Mouse (Mus musculus) CH12.LX (cell line): ENCODE data around the gene Calhm3. TPM values are rescaled to one million over a fixed set of nuclear protein-coding genes. Genes with fewer than 3 reads are reported as not detected.

Experiments used
- DNase-seq: peaks from one replicate; pipeline ENCODE4 v3.0.0-alpha.2; 2013; ENCODE audit errors: extremely low read depth
- H3K27ac ChIP-seq: 2 replicates; pipeline ENCODE4 v1.5.1; 2012; ENCODE audit warnings: low read depth, mild to moderate bottlenecking, control low read depth, moderate library complexity; ENCODE audit not compliant: insufficient read depth
- H3K27me3 ChIP-seq: replicated peaks from 2 replicates; pipeline ENCODE3; 2012; ENCODE audit warnings: inconsistent platforms
- H3K36me3 ChIP-seq, 2 experiments: replicated peaks in 1 of 2; 2 replicates each; pipeline versions ENCODE3 to v1.6.1; 2012; ENCODE audit warnings: inconsistent platforms in 1 of 2, low read length in 1 of 2, mild to moderate bottlenecking in 1 of 2, mixed read lengths in 1 of 2, moderate library complexity in 1 of 2; ENCODE audit not compliant: control insufficient read depth in 1 of 2, insufficient read depth in 1 of 2
- H3K4me1 ChIP-seq, 2 experiments: 2 replicates each; pipeline ENCODE4 v1.6.1; 2012; ENCODE audit warnings: inconsistent platforms in 1 of 2, moderate library complexity in 1 of 2; ENCODE audit not compliant: insufficient read depth in 2 of 2, control insufficient read depth in 1 of 2
- H3K4me2 ChIP-seq: 2 replicates; pipeline ENCODE4 v1.6.1; 2012; ENCODE audit warnings: low read depth, mild to moderate bottlenecking, control low read depth; ENCODE audit not compliant: poor library complexity, insufficient read depth, severe bottlenecking
- H3K4me3 ChIP-seq, 3 experiments: fragments of 150-350 bp in 1 of 3; sonication (generic) in 1 of 3; replicated peaks in 1 of 3; 2 replicates each; pipeline versions ENCODE3 to v1.5.1; 2011 to 2012; ENCODE audit warnings: low read depth in 2 of 3, low read length in 2 of 3, mild to moderate bottlenecking in 2 of 3, moderate library complexity in 2 of 3, control low read depth in 1 of 3, improper control_type of control experiment in 1 of 3, inconsistent platforms in 1 of 3, mixed read lengths in 1 of 3; ENCODE audit not compliant: poor library complexity in 1 of 3
- H3K79me2 ChIP-seq: replicated peaks from 2 replicates; pipeline ENCODE4 v1.6.1; 2012; ENCODE audit warnings: mild to moderate bottlenecking, moderate library complexity; ENCODE audit not compliant: control insufficient read depth, poor library complexity, insufficient read depth, severe bottlenecking; ENCODE audit errors: extremely low read depth
- H3K9ac ChIP-seq: 2 replicates; pipeline ENCODE4 v1.6.1; 2012; ENCODE audit warnings: low read depth, mild to moderate bottlenecking, control low read depth, moderate library complexity; ENCODE audit not compliant: insufficient read depth
- H3K9me3 ChIP-seq: replicated peaks from 2 replicates; pipeline ENCODE3; 2012; ENCODE audit warnings: low read length, inconsistent platforms, mixed read lengths
- CHD1 ChIP-seq: IDR thresholded peaks from 2 replicates; pipeline ENCODE4 v1.6.1; 2012; ENCODE audit warnings: low read depth, low read length, improper control_type of control experiment, inconsistent platforms
- E2F4 ChIP-seq: IDR thresholded peaks from 2 replicates; pipeline ENCODE4 v1.6.1; 2011; ENCODE audit warnings: low read depth, low read length, improper control_type of control experiment; ENCODE audit not compliant: insufficient replicate concordance
- ELF1 ChIP-seq: IDR thresholded peaks from 2 replicates; pipeline ENCODE4 v1.6.1; 2014; ENCODE audit warnings: low read depth, mild to moderate bottlenecking, inconsistent platforms, low read length, improper control_type of control experiment
- GABPA ChIP-seq: IDR thresholded peaks from 2 replicates; pipeline ENCODE4 v1.6.1; 2012; ENCODE audit warnings: low read depth, low read length, improper control_type of control experiment, inconsistent platforms; ENCODE audit not compliant: insufficient replicate concordance
- MEF2A ChIP-seq: IDR thresholded peaks from 2 replicates; pipeline ENCODE4 v1.6.1; 2014; ENCODE audit warnings: low read depth, mild to moderate bottlenecking, inconsistent platforms, low read length, improper control_type of control experiment, borderline replicate concordance
- MYC ChIP-seq: IDR thresholded peaks from 2 replicates; pipeline ENCODE4 v1.6.1; 2011; ENCODE audit warnings: low read depth, mild to moderate bottlenecking, improper control_type of control experiment, low read length
- NELFE ChIP-seq: IDR thresholded peaks from 2 replicates; pipeline ENCODE4 v1.6.1; 2011; ENCODE audit warnings: low read depth, low read length, improper control_type of control experiment
- RAD21 ChIP-seq: IDR thresholded peaks from 2 replicates; pipeline ENCODE4 v1.6.1; 2011; ENCODE audit warnings: low read depth, mild to moderate bottlenecking, low read length, improper control_type of control experiment, moderate library complexity
- UBTF ChIP-seq: IDR thresholded peaks from 2 replicates; pipeline ENCODE4 v1.6.1; 2012; ENCODE audit warnings: low read depth, mild to moderate bottlenecking, inconsistent platforms, low read length, improper control_type of control experiment, moderate library complexity
- USF2 ChIP-seq: conservative IDR thresholded peaks from 2 replicates; pipeline ENCODE4 v1.6.1; 2011; ENCODE audit warnings: low read depth, low read length, improper control_type of control experiment
- ZC3H11A ChIP-seq: IDR thresholded peaks from 2 replicates; pipeline ENCODE4 v1.6.1; 2012; ENCODE audit warnings: low read depth, mild to moderate bottlenecking, inconsistent platforms, low read length, improper control_type of control experiment
- dilution Hi-C: fragments of 300-500 bp; cut with MboI; formaldehyde crosslinking; loops from 2 replicates; pipeline ENCODE4 v1.14.3; 2020; ENCODE audit warnings: low sequenced_read_pairs; ENCODE audit not compliant: extremely low pct_unique_long_range_greater_than_20kb, extremely low pct_ligation_motif_present
- in situ Hi-C: fragments of 300-500 bp; cut with MboI; formaldehyde crosslinking; loops from 3 replicates; pipeline ENCODE4 v1.14.3; 2019; ENCODE audit warnings: low sequenced_read_pairs, low pct_ligation_motif_present, low pct_unique_long_range_greater_than_20kb, mixed read lengths
- polyA plus RNA-seq: library from polyadenylated mRNA; unstranded; fragments of >175 nt; gene quantifications from 2 replicates; pipeline ENCODE4 v1.2.1, GENCODE M21; 2012; ENCODE audit warnings: low read depth; ENCODE audit not compliant: insufficient read length
- total RNA-seq, 2 experiments: library from RNA; depleted of rRNA; stranded (reverse); fragments of 300-350 nt in 1 of 2; fragments of >200 nt in 1 of 2; gene quantifications; 2 replicates each; pipeline ENCODE4 v1.2.3; 2012 to 2014

Calhm3 gene
- not detected in 2 replicates for total RNA-seq (2012; rRNA removed)
- total RNA-seq (2014; rRNA removed) = not detected in 2 replicates
- not detected in 2 replicates for polyA plus RNA-seq

- dilution Hi-C loops = no loop called here
These were observed at the start of gene Calhm3 for GRCm38 (mm10) chr19:47157664-47158063. Gene Calhm3 (minus strand): TSS chr19:47157764.

DNA sequence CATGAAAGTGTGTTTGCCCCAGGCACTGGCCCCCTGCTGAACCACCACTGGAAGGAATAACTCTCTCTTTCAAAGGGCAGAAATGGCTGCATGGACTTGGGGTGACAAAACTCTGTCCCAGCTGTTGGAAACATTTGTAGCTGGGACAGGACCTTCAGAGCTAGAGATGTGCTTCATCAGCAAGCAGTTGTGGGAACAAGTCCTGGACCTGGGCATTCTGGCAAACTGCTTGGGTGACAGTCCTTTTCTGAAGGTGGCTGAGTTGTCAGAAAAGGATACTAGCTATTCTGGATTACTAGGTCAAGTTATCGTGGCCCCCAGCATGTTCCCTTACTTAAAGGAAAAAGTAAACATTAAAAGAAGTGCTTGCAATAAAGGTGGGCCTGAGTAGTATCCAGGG lies 48.6 kb upstream of the Calhm3 start:
- Histone ChIP-seq H3K27ac (no peak overlapping the region), H3K27me3 (no peaks in the 10 kb centered on the region), H3K79me2 (no peaks in the 10 kb centered on the region), H3K36me3 (no peaks in the 10 kb centered on the region), H3K9ac (no peak overlapping the region), H3K4me1 (no peaks in the 10 kb centered on the region), H3K4me3 (no peak overlapping the region), H3K9me3 (peaks cover 7% of the 10 kb centered on the region), H3K4me2 (no peak overlapping the region)
- DNase-seq = no peak
- TF ChIP-seq ELF1 (no peak), CHD1 (no peak), RAD21 (no peak), USF2 (no peak), ZC3H11A (no peak), MYC (no peak), MEF2A (no peak), GABPA (no peak), E2F4 (no peak), UBTF (no peak)
- in situ Hi-C loops = no loop called here
- dilution Hi-C loops = no loop called here

More at GRCm38 (mm10) chr19:47157664-47158063, at the start of gene Calhm3:
- Histone ChIP-seq H3K9ac (no peak within 1 kb of the TSS), H3K9me3 (no peaks in the 10 kb centered on the region), H3K36me3 (no peaks in the 10 kb centered on the region), H3K27ac (no peak within 1 kb of the TSS), H3K4me2 (no peak within 1 kb of the TSS), H3K27me3 (no peaks in the 10 kb centered on the region), H3K79me2 (no peaks in the 10 kb centered on the region), H3K4me3 (no peak within 1 kb of the TSS), H3K4me1 (peaks cover 0 to 4% of the 10 kb centered on the region in 2 experiments; a peak in 1 of 4 replicates)
- DNase-seq = no peak
- no peak for TF ChIP-seq NELFE
- no peak for TF ChIP-seq MYC
- in situ Hi-C loops = no loop called here

DNA sequence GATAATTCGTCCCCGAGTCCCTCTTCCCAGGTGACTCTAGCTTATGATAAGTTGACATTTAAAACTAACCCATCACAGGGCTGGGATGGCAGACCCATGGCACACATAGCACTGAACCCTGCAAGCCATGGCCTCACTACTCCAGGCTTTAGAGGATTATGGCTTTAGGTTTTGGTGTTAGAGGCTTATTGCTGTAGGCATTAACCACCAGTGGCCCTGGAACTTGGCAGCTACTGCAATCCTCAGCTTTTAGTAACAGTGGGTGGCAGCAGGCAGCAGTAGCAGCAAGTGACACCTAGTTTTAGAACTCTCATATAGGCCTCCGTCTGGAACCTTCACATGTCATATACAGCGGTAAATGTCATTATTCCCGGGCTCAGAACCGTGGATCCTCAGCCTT lies 47.1 kb upstream of the Calhm3 start:
- H3K9ac ChIP-seq = no peak overlapping the region

More for the DNA sequence above, 47.1 kb upstream of the Calhm3 start:
- H3K4me1 ChIP-seq = no peaks in the 10 kb centered on the region
- peaks cover 6% of the 10 kb centered on the region for H3K9me3 ChIP-seq
- H3K79me2 ChIP-seq = no peaks in the 10 kb centered on the region
- H3K4me3 ChIP-seq = no peak overlapping the region
- dilution Hi-C loops (no loop called here), in situ Hi-C loops (no loop called here)
- no peaks in the 10 kb centered on the region for H3K27me3 ChIP-seq
- no peak overlapping the region for H3K27ac ChIP-seq
- no peak for DNase-seq
- no peak for TF ChIP-seq NELFE
- no peak for TF ChIP-seq ELF1
- no peaks in the 10 kb centered on the region for H3K36me3 ChIP-seq
- no peak overlapping the region for H3K4me2 ChIP-seq
